Mouse (Mus musculus) cortical plate, adult 2 months (tissue): ENCODE results near the gene Zbtb20. TPM values are rescaled to one million over a fixed set of nuclear protein-coding genes. Genes with fewer than 3 reads are reported as not detected.

ENCODE experiments used
- H3K27ac ChIP-seq: fragments of 200-500 bp; 2 replicates; pipeline ENCODE4 v1.5.1; 2012; ENCODE audit warnings: low read length, control low read depth, inconsistent platforms; ENCODE audit not compliant: insufficient read depth
- H3K4me1 ChIP-seq: fragments of 200-500 bp; 2 replicates; pipeline ENCODE4 v1.6.1; 2011; ENCODE audit warnings: low read length; ENCODE audit not compliant: control insufficient read depth, insufficient read depth
- H3K4me3 ChIP-seq: fragments of 200-500 bp; 2 replicates; pipeline ENCODE4 v1.5.1; 2011; ENCODE audit warnings: mild to moderate bottlenecking, low read length, control low read depth; ENCODE audit not compliant: insufficient read depth
- CTCF ChIP-seq: fragments of 200-500 bp; IDR thresholded peaks from 2 replicates; pipeline ENCODE4 v1.5.1; 2011; ENCODE audit warnings: mild to moderate bottlenecking, control low read depth, low read length; ENCODE audit not compliant: insufficient read depth; ENCODE audit errors: extremely low read depth
- POLR2A ChIP-seq: fragments of 200-500 bp; IDR thresholded peaks from 2 replicates; pipeline ENCODE4 v1.6.1; 2011; ENCODE audit warnings: mild to moderate bottlenecking, low read length, control low read depth; ENCODE audit not compliant: insufficient read depth; ENCODE audit errors: extremely low read depth
- polyA plus RNA-seq: library from polyadenylated mRNA; depleted of rRNA; stranded (reverse); fragments of >200 nt; gene quantifications from 2 replicates; pipeline ENCODE4 v1.2.3, GENCODE M21; 2012

Zbtb20 gene
- polyA plus RNA-seq, 1 experiment: 13.1 TPM

DNA sequence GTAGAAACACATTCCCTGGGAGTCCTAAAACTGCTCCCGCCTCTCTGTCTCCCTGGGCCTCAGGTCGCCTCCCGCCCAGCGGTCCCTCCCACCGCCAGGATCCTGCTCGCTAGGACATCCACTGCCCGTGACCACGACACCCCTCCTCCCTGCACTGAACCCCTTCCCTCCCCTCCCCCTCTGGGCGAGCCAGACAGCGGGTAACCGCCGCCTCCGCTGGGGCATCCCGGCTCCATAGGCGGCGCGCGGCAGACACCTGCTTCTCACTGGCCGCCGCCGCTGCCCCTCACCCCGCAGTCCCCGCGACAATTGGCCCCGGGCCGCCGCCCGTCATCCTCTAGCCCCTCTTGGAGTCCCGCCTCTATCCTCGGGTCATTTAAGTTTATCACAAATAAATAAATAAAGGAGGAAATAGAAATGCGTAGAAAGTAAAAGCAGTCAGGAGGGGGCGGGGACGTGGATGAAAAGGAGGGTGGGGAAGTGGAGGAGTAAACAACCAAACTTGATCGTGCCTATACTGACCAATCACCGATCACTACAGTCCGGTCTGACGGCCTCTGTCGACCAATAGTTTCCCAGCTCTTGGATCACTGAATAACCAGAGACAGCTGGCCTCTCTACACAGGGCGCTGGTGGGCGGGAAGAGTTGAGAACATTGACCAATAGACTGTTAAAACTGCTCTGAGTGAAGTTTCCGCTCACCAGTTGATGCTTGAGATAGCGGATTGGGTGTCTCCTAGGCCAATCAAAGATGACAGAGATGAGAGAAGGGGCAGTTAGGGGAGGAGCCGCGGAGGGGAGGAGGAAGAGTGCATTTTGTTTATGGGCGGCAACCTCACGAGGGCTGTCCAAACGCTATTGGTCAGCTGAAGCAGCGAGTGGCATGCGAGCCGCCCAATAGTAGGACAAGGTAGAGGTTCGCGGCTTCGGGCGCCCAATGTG, 500 bp upstream of the Zbtb20 start:
- peaks cover 1% of the 10 kb centered on the region; the same call in 1 of the 2 replicates for H3K4me1 ChIP-seq
- no peak for TF ChIP-seq CTCF
- TF ChIP-seq POLR2A: peak; percentile 54; the same call in 1 of the 2 replicates
- peak overlapping the region; percentile 88 for H3K27ac ChIP-seq
- peak overlapping the region; percentile 58 for H3K4me3 ChIP-seq

DNA sequence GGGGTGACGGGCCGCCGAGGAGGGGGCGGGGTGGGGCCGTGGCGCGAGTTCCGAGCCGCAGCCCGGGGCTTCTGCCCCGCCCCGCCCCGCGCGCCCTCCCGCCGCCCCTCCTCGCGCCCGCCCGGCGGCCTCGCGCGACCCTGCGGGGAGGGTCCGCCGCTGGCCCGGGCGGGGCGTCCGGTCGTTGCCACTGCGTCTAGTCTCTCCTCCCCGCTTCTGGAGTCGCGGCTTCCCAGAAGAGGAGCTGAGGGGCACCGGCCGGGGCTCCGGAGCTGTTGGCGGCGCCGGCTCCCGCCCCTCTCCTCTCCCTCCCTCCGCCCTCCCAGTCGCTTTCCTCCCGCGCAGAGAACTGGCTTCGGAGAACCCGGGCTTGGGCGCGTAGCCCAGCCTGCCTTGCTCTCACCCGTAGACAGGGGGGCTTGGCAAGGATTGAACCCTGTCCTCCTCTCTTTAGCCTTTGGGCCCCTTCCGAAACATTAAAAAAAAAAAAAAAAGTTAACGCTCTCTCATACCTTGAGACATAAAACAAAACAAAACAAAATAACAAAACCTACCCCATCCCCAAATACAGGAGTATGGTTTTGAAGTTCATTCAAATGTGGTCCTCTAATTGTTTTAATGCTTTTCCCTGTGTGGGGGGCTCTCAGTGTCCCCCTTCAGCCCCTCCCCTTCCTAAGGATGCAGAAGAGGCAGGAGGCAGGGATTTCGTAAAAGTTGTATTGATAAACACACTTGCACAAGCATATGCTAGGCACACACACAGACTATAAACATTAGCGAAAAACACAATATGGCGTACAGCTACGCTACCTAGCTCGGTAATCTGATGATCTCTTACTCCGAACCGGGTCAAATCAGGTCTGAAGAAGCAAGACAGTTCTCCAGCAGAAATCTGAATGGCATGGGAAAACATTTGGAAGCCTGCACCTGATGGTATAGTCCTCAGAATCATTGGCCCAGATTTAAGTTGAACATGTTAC, 630 bp downstream of the Zbtb20 start:
- H3K4me1 ChIP-seq: peaks cover 1% of the 10 kb centered on the region; the same call in 1 of the 2 replicates
- TF ChIP-seq POLR2A (peak; percentile 50; the same call in 1 of the 2 replicates), CTCF (no peak)

DNA sequence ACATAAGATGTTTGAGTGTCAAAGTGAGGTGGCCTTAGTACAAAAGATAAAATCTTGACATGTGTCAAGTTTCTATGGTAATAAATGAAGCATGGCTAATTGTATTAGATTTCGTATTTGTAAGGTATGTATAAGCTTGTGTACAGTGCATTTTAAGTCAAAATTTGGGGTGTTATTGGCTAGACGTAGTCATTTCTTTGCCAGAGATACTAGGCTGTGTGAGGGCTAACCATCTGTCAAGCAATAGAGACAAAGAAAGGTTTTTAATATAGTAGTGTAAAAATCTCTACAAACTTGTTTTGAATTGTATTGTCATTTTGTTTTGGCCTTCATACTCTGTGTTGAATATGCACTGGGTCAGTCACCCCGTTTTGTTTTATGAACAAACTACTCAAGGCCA, 4.4 kb downstream of the Zbtb20 start:
- TF ChIP-seq CTCF: no peak
- TF ChIP-seq POLR2A: no peak
- Histone ChIP-seq H3K4me1 (peaks cover 1% of the 10 kb centered on the region; the same call in 1 of the 2 replicates), H3K27ac (no peak overlapping the region), H3K4me3 (no peak overlapping the region)

More for the DNA sequence above, 630 bp downstream of the Zbtb20 start:
- Histone ChIP-seq H3K27ac (peak overlapping the region; percentile 82; the same call in 1 of the 2 replicates), H3K4me3 (peak overlapping the region; percentile 60)

DNA sequence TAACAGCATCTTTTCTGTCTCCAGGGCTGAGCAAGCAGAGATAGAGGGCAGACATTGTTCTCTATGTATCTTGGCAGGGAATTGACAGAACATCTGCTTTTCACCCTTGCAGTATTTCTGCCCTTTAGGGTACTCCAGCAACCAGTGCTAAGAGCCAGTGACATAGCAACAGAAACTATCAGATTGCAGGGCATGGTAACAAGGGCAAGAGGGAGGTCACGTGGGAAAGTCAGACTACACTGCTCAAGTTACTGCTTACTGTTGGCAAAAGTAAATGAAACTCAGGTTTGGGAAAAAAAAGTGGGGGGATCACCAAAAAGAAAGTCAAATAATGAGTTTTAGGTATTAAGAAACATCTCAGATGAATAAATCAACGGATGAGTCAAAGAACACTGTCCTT, 9.9 kb downstream of the Zbtb20 start:
- Histone ChIP-seq H3K4me3 (no peak overlapping the region), H3K27ac (no peak overlapping the region), H3K4me1 (no peaks in the 10 kb centered on the region)
- no peak for TF ChIP-seq POLR2A
- TF ChIP-seq CTCF: no peak

DNA sequence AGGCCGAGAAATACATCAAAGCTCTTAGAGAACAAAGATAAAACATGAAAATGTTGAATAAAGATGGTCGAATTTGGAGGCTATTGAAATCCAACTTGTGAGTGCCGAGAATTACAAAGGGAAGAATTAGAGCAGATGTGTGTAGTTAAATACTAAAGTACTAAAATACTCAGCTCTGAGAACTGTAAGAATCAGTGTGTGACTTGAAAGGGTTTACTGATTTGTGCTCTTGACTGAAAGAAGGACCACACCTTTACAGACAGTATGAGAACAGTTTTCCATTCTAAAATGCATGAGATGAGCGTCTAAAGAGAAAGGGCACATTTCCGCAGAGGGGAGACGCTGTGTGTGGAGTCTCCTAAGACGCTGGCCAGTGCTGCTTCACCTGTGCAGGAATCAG, 10.3 kb downstream of the Zbtb20 start:
- Histone ChIP-seq H3K4me3 (no peak overlapping the region), H3K27ac (no peak overlapping the region), H3K4me1 (no peaks in the 10 kb centered on the region)
- TF ChIP-seq CTCF (no peak), POLR2A (no peak)

DNA sequence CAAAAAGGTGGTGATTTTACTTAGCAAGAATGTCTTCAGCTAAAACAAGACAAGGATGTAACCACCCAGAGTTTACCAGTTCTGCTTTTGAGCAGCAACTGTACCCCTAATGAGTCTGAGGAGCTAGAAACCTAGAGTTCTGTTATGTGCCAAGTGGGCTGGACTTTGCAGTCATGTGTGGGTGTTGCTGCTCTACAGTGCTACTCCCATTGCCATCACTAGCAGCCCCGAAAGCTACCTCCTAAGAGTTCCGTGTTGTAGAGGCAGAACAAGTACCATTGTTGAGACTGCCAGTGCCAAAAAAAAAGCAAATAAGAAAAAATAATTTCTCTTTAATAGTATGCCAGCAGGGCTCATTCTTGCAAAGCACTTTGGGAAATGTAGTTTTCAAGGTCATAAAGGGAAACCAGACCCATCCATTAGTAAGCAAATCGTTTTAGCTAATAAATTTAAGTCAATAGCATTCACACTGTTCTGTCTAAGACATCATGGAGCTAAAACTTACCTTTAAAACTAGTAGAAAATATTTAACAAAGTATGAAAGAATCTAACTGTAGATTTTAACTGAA, 21.5 kb downstream of the Zbtb20 start:
- TF ChIP-seq CTCF: no peak
- no peak for TF ChIP-seq POLR2A
- no peaks in the 10 kb centered on the region for H3K4me1 ChIP-seq
- H3K27ac ChIP-seq: no peak overlapping the region
- H3K4me3 ChIP-seq: peak overlapping the region; percentile 5; the same call in 1 of the 2 replicates

DNA sequence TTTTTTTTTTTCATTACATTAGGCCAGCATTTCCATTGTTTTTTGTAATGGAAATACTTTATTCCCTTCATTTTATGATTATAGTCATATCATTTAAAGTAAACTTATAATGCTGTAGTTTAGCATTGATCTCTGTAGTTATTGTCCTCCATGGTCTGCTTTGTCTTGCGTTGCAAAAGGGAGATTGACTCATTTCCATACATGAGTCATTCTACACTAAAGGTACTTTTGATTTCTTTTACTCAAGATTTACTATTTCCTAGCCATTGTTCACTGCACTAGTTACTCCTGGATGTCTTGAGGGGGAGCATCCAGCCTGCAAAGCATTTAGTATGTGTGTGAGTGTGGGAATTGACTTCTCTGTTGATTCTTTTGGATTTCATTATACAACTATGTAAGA, 24.6 kb downstream of the Zbtb20 start:
- Histone ChIP-seq H3K4me1 (no peaks in the 10 kb centered on the region), H3K4me3 (no peak overlapping the region), H3K27ac (no peak overlapping the region)
- TF ChIP-seq POLR2A (no peak), CTCF (no peak)

DNA sequence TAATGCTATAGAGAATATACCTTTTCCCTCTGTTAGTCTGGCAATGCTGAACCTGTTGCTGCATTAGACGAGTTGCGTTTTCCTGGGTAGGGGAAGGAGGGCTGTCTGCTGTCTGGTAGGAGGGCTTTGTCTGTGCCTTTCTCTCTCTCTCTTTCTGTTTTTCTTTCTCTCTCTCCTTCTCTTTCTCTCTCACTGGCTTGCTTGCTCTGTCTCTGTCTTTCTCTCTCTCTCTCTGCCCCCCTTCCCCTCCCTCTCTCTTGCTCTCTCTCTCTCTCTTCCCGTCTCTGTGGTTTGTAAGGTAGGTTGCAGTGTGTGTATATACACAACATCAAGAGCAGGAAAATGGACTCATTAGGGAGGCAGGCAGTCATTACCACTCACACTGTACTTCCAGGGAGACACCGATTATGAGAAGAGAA, 31.6 kb downstream of the Zbtb20 start:
- peak overlapping the region; percentile 45 for H3K27ac ChIP-seq
- no peak for TF ChIP-seq CTCF
- TF ChIP-seq POLR2A: 0 out of 2 replicates have a peak, but pooled peaks have one; percentile 22

DNA sequence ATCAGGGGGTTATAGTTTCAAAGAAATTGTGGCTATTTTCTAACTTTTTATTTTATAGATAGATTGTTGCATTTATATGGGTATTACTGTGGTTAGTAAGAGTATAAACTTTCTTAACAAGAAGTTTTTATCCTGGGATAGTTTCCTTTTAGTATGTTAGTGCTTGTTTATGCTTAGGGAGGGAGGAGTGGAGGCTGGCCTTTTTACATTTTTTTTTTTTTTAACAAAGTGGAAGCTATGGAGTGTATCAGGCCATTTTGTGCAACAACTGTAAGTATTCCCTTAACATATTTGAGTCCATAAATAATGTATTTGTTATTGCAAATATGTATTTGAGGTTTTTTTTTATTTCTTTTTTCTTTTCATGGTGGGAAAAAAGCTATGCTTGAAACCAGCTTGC, 32.7 kb downstream of the Zbtb20 start:
- H3K27ac ChIP-seq: no peak overlapping the region
- no peak overlapping the region for H3K4me3 ChIP-seq

More for the DNA sequence above, 31.6 kb downstream of the Zbtb20 start:
- H3K4me1 ChIP-seq: no peaks in the 10 kb centered on the region
- peak overlapping the region; percentile 58 for H3K4me3 ChIP-seq

More for the DNA sequence above, 32.7 kb downstream of the Zbtb20 start:
- no peaks in the 10 kb centered on the region for H3K4me1 ChIP-seq
- TF ChIP-seq CTCF: no peak
- TF ChIP-seq POLR2A: no peak
